Mouse (Mus musculus): ENCODE data around the gene Catsperg1.

- TF ChIP-seq CTCF (IDR thresholded peaks at IDR 0.05; ENCODE audit: low read depth) (no peak; the same call in 1 of the 2 replicates), EP300 (IDR thresholded peaks at IDR 0.05; ENCODE audit: low read depth) (peak; percentile 66)
Observed at GRCm38 (mm10) chr7:29238019-29238967, 24.5 kb upstream of the Catsperg1 start, which contains the start of gene Yif1b.

All from liver, embryonic 14.5 days (tissue).